Mouse (Mus musculus) MEL (cell line): ENCODE measurements around the gene Tmem179b. TPM values are rescaled to one million over a fixed set of nuclear protein-coding genes. Genes with fewer than 3 reads are reported as not detected.

Source experiments
- DNase-seq: peaks from one replicate; pipeline ENCODE4 v3.0.0; 2011; ENCODE audit warnings: low read depth, low spot score
- H3K27ac ChIP-seq: 2 replicates; pipeline ENCODE4 v1.5.1; 2012; ENCODE audit warnings: low read depth, mild to moderate bottlenecking, control low read depth, low read length, moderate library complexity; ENCODE audit not compliant: control insufficient read depth
- H3K27me3 ChIP-seq, 2 experiments: fragments of 150-350 bp in 1 of 2; sonication (generic) in 1 of 2; 2 replicates each; pipeline ENCODE4 v1.6.1; 2012; ENCODE audit warnings: low read length in 2 of 2, mild to moderate bottlenecking in 2 of 2, improper control_type of control experiment in 1 of 2, moderate library complexity in 1 of 2; ENCODE audit not compliant: insufficient read depth in 2 of 2, control insufficient read depth in 1 of 2
- H3K36me3 ChIP-seq, 2 experiments: 2 replicates each; pipeline ENCODE4 v1.6.1; 2012 to 2014; ENCODE audit warnings: low read length in 2 of 2, improper control_type of control experiment in 1 of 2, inconsistent platforms in 1 of 2, mild to moderate bottlenecking in 1 of 2; ENCODE audit not compliant: insufficient read depth in 2 of 2, control insufficient read depth in 1 of 2
- H3K4me1 ChIP-seq, 2 experiments: fragments of 150-350 bp in 1 of 2; sonication (generic) in 1 of 2; 2 replicates each; pipeline ENCODE4 v1.6.1; 2012; ENCODE audit warnings: low read length in 2 of 2, improper control_type of control experiment in 1 of 2, mild to moderate bottlenecking in 1 of 2; ENCODE audit not compliant: insufficient read depth in 2 of 2, control insufficient read depth in 1 of 2
- H3K4me3 ChIP-seq, 2 experiments: fragments of 150-350 bp in 1 of 2; sonication (generic) in 1 of 2; 2 replicates each; pipeline ENCODE4 v1.5.1; 2012; ENCODE audit warnings: low read depth in 2 of 2, low read length in 2 of 2, mild to moderate bottlenecking in 2 of 2, moderate library complexity in 2 of 2, control low read depth in 1 of 2, improper control_type of control experiment in 1 of 2; ENCODE audit not compliant: control insufficient read depth in 1 of 2, insufficient read depth in 1 of 2
- H3K79me2 ChIP-seq: 2 replicates; pipeline ENCODE4 v1.6.1; 2012; ENCODE audit warnings: mild to moderate bottlenecking, low read length, moderate library complexity; ENCODE audit not compliant: control insufficient read depth, poor library complexity, insufficient read depth
- H3K9ac ChIP-seq: 2 replicates; pipeline ENCODE4 v1.6.1; 2012; ENCODE audit warnings: low read depth, mild to moderate bottlenecking, control low read depth, low read length, moderate library complexity; ENCODE audit not compliant: control insufficient read depth, poor library complexity, severe bottlenecking
- H3K9me3 ChIP-seq: fragments of 150-350 bp; sonication (generic); replicated peaks from 2 replicates; pipeline ENCODE4 v1.6.1; 2012; ENCODE audit warnings: mild to moderate bottlenecking, low read length, improper control_type of control experiment, moderate library complexity; ENCODE audit not compliant: insufficient read depth
- BHLHE40 ChIP-seq: IDR thresholded peaks from 2 replicates; pipeline ENCODE4 v1.6.1; 2012; ENCODE audit warnings: low read depth, mild to moderate bottlenecking, inconsistent platforms, low read length, improper control_type of control experiment, borderline replicate concordance
- CHD2 ChIP-seq: IDR thresholded peaks from 2 replicates; pipeline ENCODE4 v1.6.1; 2011; ENCODE audit warnings: low read length, improper control_type of control experiment
- CTCF ChIP-seq, 3 experiments: IDR thresholded peaks in 2 of 3; conservative IDR thresholded peaks in 1 of 3; 2 replicates each; pipeline ENCODE4 v1.5.1; 2011 to 2012; ENCODE audit warnings: low read length in 3 of 3, low read depth in 2 of 3, mild to moderate bottlenecking in 2 of 3, improper control_type of control experiment in 1 of 3, inconsistent platforms in 1 of 3, mixed read lengths in 1 of 3, moderate library complexity in 1 of 3; ENCODE audit not compliant: control insufficient read depth in 1 of 3, insufficient read depth in 1 of 3, poor library complexity in 1 of 3, severe bottlenecking in 1 of 3
- E2F4 ChIP-seq: IDR thresholded peaks from 2 replicates; pipeline ENCODE4 v1.6.1; 2011; ENCODE audit warnings: low read depth, low read length, improper control_type of control experiment, borderline replicate concordance
- ELF1 ChIP-seq: IDR thresholded peaks from 2 replicates; pipeline ENCODE4 v1.6.1; 2014; ENCODE audit warnings: low read depth, mild to moderate bottlenecking, inconsistent platforms, low read length, improper control_type of control experiment, moderate library complexity
- EP300 ChIP-seq, 2 experiments: IDR thresholded peaks; 2 replicates each; pipeline ENCODE4 v1.6.1; 2011; ENCODE audit warnings: improper control_type of control experiment in 2 of 2, low read length in 2 of 2, low read depth in 1 of 2, mild to moderate bottlenecking in 1 of 2
- ETS1 ChIP-seq: IDR thresholded peaks from 2 replicates; pipeline ENCODE4 v1.6.1; 2012; ENCODE audit warnings: low read depth, mild to moderate bottlenecking, inconsistent platforms, low read length, improper control_type of control experiment, moderate library complexity
- GABPA ChIP-seq: IDR thresholded peaks from 2 replicates; pipeline ENCODE4 v1.6.1; 2012; ENCODE audit warnings: low read depth, mild to moderate bottlenecking, inconsistent platforms, low read length, improper control_type of control experiment, moderate library complexity
- GATA1 ChIP-seq: IDR thresholded peaks from 2 replicates; pipeline ENCODE4 v1.6.1; 2011; ENCODE audit warnings: low read depth, low read length, improper control_type of control experiment
- HCFC1 ChIP-seq: IDR thresholded peaks from 2 replicates; pipeline ENCODE4 v1.6.1; 2012; ENCODE audit warnings: low read depth, mild to moderate bottlenecking, inconsistent platforms, low read length, improper control_type of control experiment, moderate library complexity
- KAT2A ChIP-seq: conservative IDR thresholded peaks from 2 replicates; pipeline ENCODE4 v1.6.1; 2012; ENCODE audit warnings: low read depth, low read length, improper control_type of control experiment, inconsistent platforms
- MAFK ChIP-seq: IDR thresholded peaks from 2 replicates; pipeline ENCODE4 v1.6.1; 2011; ENCODE audit warnings: low read depth, mild to moderate bottlenecking, low read length, improper control_type of control experiment, borderline replicate concordance
- MAX ChIP-seq: IDR thresholded peaks from 2 replicates; pipeline ENCODE4 v1.6.1; 2011; ENCODE audit warnings: low read length, improper control_type of control experiment
- MXI1 ChIP-seq: IDR thresholded peaks from 2 replicates; pipeline ENCODE4 v1.6.1; 2011; ENCODE audit warnings: mild to moderate bottlenecking, low read depth, low read length, improper control_type of control experiment
- MYB ChIP-seq: IDR thresholded peaks from 2 replicates; pipeline ENCODE4 v1.6.1; 2011; ENCODE audit warnings: mild to moderate bottlenecking, low read depth, low read length, improper control_type of control experiment
- MYC ChIP-seq: IDR thresholded peaks from 2 replicates; pipeline ENCODE4 v1.6.1; 2011; ENCODE audit warnings: low read depth, mild to moderate bottlenecking, low read length, improper control_type of control experiment, moderate library complexity
- NELFE ChIP-seq: IDR thresholded peaks from 2 replicates; pipeline ENCODE4 v1.6.1; 2011; ENCODE audit warnings: low read depth, low read length, improper control_type of control experiment
- NRF1 ChIP-seq: IDR thresholded peaks from 2 replicates; pipeline ENCODE4 v1.6.1; 2014; ENCODE audit warnings: low read depth, mild to moderate bottlenecking, inconsistent platforms, low read length, improper control_type of control experiment, moderate library complexity; ENCODE audit not compliant: poor library complexity, insufficient read depth, severe bottlenecking
- POLR2A ChIP-seq, 2 experiments: IDR thresholded peaks; 2 replicates each; pipeline ENCODE4 v1.6.1; 2011 to 2012; ENCODE audit warnings: low read length in 2 of 2, mild to moderate bottlenecking in 2 of 2, control low read depth in 1 of 2, improper control_type of control experiment in 1 of 2, low read depth in 1 of 2, moderate library complexity in 1 of 2; ENCODE audit not compliant: control insufficient read depth in 1 of 2, insufficient read depth in 1 of 2, poor library complexity in 1 of 2
- POLR2AphosphoS2 ChIP-seq: IDR thresholded peaks from 2 replicates; pipeline ENCODE4 v1.6.1; 2011; ENCODE audit warnings: low read length, improper control_type of control experiment
- POLR2AphosphoS5 ChIP-seq: IDR thresholded peaks from 2 replicates; pipeline ENCODE4 v1.6.1; 2012; ENCODE audit warnings: low read depth, borderline replicate concordance, mild to moderate bottlenecking, inconsistent platforms, low read length, moderate library complexity, mixed read lengths
- RAD21 ChIP-seq: IDR thresholded peaks from 2 replicates; pipeline ENCODE4 v1.6.1; 2011; ENCODE audit warnings: mild to moderate bottlenecking, low read depth, low read length, improper control_type of control experiment
- RCOR1 ChIP-seq: IDR thresholded peaks from 2 replicates; pipeline ENCODE4 v1.6.1; 2012; ENCODE audit warnings: low read depth, mild to moderate bottlenecking, inconsistent platforms, low read length, improper control_type of control experiment
- SIN3A ChIP-seq: IDR thresholded peaks from 2 replicates; pipeline ENCODE4 v1.6.1; 2012; ENCODE audit warnings: low read length, improper control_type of control experiment, inconsistent platforms
- TAL1 ChIP-seq: IDR thresholded peaks from 2 replicates; pipeline ENCODE4 v1.6.1; 2012; ENCODE audit warnings: mild to moderate bottlenecking, inconsistent platforms, low read length, moderate library complexity, mixed read lengths
- TBP ChIP-seq: IDR thresholded peaks from 2 replicates; pipeline ENCODE4 v1.8.0; 2011; ENCODE audit warnings: low read depth, low read length, improper control_type of control experiment
- TCF12 ChIP-seq: IDR thresholded peaks from 2 replicates; pipeline ENCODE4 v1.6.1; 2014; ENCODE audit warnings: low read depth, mild to moderate bottlenecking, inconsistent platforms, low read length, improper control_type of control experiment, moderate library complexity
- UBTF ChIP-seq: IDR thresholded peaks from 2 replicates; pipeline ENCODE4 v1.6.1; 2012; ENCODE audit warnings: low read depth, mild to moderate bottlenecking, inconsistent platforms, low read length, improper control_type of control experiment, moderate library complexity, borderline replicate concordance; ENCODE audit not compliant: insufficient read depth
- USF2 ChIP-seq, 2 experiments: IDR thresholded peaks; 2 replicates each; pipeline ENCODE4 v1.6.1; 2011 to 2012; ENCODE audit warnings: improper control_type of control experiment in 2 of 2, low read length in 2 of 2, borderline replicate concordance in 1 of 2, inconsistent platforms in 1 of 2, low read depth in 1 of 2, mild to moderate bottlenecking in 1 of 2; ENCODE audit not compliant: insufficient read depth in 1 of 2
- ZC3H11A ChIP-seq: IDR thresholded peaks from 2 replicates; pipeline ENCODE4 v1.6.1; 2012; ENCODE audit warnings: low read depth, mild to moderate bottlenecking, inconsistent platforms, low read length, improper control_type of control experiment
- ZMIZ1 ChIP-seq: IDR thresholded peaks from 2 replicates; pipeline ENCODE4 v1.6.1; 2012; ENCODE audit warnings: low read depth, mild to moderate bottlenecking, inconsistent platforms, low read length, improper control_type of control experiment, moderate library complexity
- polyA plus RNA-seq, 2 experiments: library from polyadenylated mRNA; stranded (reverse) in 1 of 2; unstranded in 1 of 2; fragments of >175 nt in 1 of 2; fragments of >200 nt in 1 of 2; gene quantifications; 2 replicates each; pipeline versions ENCODE4 v1.2.1 to v1.2.4; 2012; ENCODE audit warnings: low replicate concordance in 2 of 2, low read depth in 1 of 2; ENCODE audit not compliant: insufficient read length in 2 of 2, insufficient read depth in 1 of 2, missing spikeins in 1 of 2
- total RNA-seq: library from RNA; depleted of rRNA; stranded (reverse); fragments of 300-350 nt; gene quantifications from 2 replicates; pipeline ENCODE4 v1.2.3, GENCODE M21; 2012; rRNA removed

Tmem179b gene
- total RNA-seq (49.2 and 60.0 TPM in 2 replicates), polyA plus RNA-seq (100 to 1,000 TPM in 1 of 2 experiments, not detected in 1; 101 TPM)

GRCm38 (mm10) chr19:8774086-8774835 lies at the start of gene Tmem179b:
TSS of gene Tmem179b (minus strand) at chr19:8774467.
- Histone ChIP-seq H3K79me2 (peaks cover 21% of the 10 kb centered on the region), H3K4me1 (peaks cover 0 to 14% of the 10 kb centered on the region in 2 experiments; a peak in 2 of 4 replicates)
- TF ChIP-seq USF2 (IDR thresholded peaks at IDR 0.05; ENCODE audit: borderline replicate concordance in 1 of 2, insufficient read depth in 1 of 2, low read depth in 1 of 2, low read length in 2 of 2) (no peak), TBP (peak; percentile 85; the same call in 1 of the 2 replicates), CTCF (IDR thresholded peaks at IDR 0.05 in 2 of 3, conservative IDR thresholded peaks at IDR 0.05 in 1 of 3; ENCODE audit: control insufficient read depth in 1 of 3, insufficient read depth in 1 of 3, low read depth in 2 of 3, low read length in 3 of 3, poor library complexity in 1 of 3, severe bottlenecking in 1 of 3) (peak in 1 of 3 experiments; percentile 17; a peak in 1 of 6 replicates), ZMIZ1 (peak; percentile 95), GABPA (no peak), MYC (peak; percentile 80), ELF1 (peak; percentile 94), RAD21 (no peak), TAL1 (peak; percentile 21; the same call in 1 of the 2 replicates), ETS1 (peak; percentile 43; the same call in 1 of the 2 replicates), ZC3H11A (no peak), EP300 (IDR thresholded peaks at IDR 0.05; ENCODE audit: low read depth in 1 of 2, low read length in 2 of 2) (peak in 1 of 2 experiments; percentile 25; a peak in 1 of 4 replicates), GATA1 (no peak), POLR2AphosphoS5 (no peak), POLR2AphosphoS2 (peak; percentile 99), KAT2A (peak; percentile 51; the same call in 1 of the 2 replicates), MAFK (no peak), E2F4 (peak; percentile 89; the same call in 1 of the 2 replicates), RCOR1 (no peak), CHD2 (no peak), SIN3A (peak; percentile 88), UBTF (no peak), TCF12 (peak; percentile 55; the same call in 1 of the 2 replicates), NRF1 (0 out of 2 replicates have a peak, but pooled peaks have one; percentile 3), BHLHE40 (no peak), NELFE (peak; percentile 98), MXI1 (peak; percentile 83), HCFC1 (peak; percentile 84), POLR2A (IDR thresholded peaks at IDR 0.05; ENCODE audit: control insufficient read depth in 1 of 2, insufficient read depth in 1 of 2, low read depth in 1 of 2, low read length in 2 of 2, poor library complexity in 1 of 2) (peak; percentile 93 to 98), MYB (no peak), MAX (peak; percentile 88)

More at GRCm38 (mm10) chr19:8774086-8774835, at the start of gene Tmem179b:
- Histone ChIP-seq H3K36me3 (peaks cover 10 to 19% of the 10 kb centered on the region in 2 experiments), H3K4me3 (peak within 1 kb of the TSS; percentile 73 to 84), H3K27me3 (no peaks in the 10 kb centered on the region), H3K9me3 (no peaks in the 10 kb centered on the region), H3K27ac (peak within 1 kb of the TSS; percentile 95), H3K9ac (peak within 1 kb of the TSS; percentile 99)
- DNase-seq: peak; percentile 96
